Mouse (Mus musculus): Measurements from ENCODE around the gene Luzp1. TPM values are rescaled to one million over a fixed set of nuclear protein-coding genes. Genes with fewer than 3 reads are reported as not detected.

The Luzp1 gene
- total RNA-seq (2023), result 2.3 TPM

GRCm38 (mm10) chr4:136469371-136469903, at the start of gene Luzp1:
Gene Luzp1, plus strand, starts transcription at chr4:136469761.

GRCm38 (mm10) chr4:136423224-136423623, 46.3 kb upstream of the Luzp1 start, which contains the start of gene Htr1d:
Gene Htr1d, plus strand, starts transcription at chr4:136423524.

GRCm38 (mm10) chr4:136462086-136462838, 7.3 kb upstream of the Luzp1 start, which contains the start of gene 6030445D17Rik:
Gene 6030445D17Rik, plus strand, starts transcription at chr4:136462250.

GRCm38 (mm10) chr4:136602568-136602967, 133.0 kb downstream of the Luzp1 start, which contains the start of gene Kdm1a:
Gene Kdm1a, minus strand, starts transcription at chr4:136602723.

Other genes starting within 250 kb of the Luzp1 start
- 0.91 TPM for gene Tcea3, start 222.0 kb upstream of the Luzp1 start, total RNA-seq (2023)
- gene Zfp46, start 185.1 kb upstream of the Luzp1 start, total RNA-seq (2023), result 8.6 TPM
- gene Hnrnpr, start 158.8 kb upstream of the Luzp1 start, total RNA-seq (2023), result 134 TPM
- not detected for gene Htr1d, start 46.2 kb upstream of the Luzp1 start, total RNA-seq (2023)
- gene 6030445D17Rik, start 7.5 kb upstream of the Luzp1 start, total RNA-seq (2023), result not detected
- 53.8 TPM for gene Kdm1a, start 133.0 kb downstream of the Luzp1 start, total RNA-seq (2023)
- not detected for gene Tex46, start 140.7 kb downstream of the Luzp1 start, total RNA-seq (2023)
- not detected for gene Lactbl1, start 152.9 kb downstream of the Luzp1 start, total RNA-seq (2023)

All from CD4-positive naive resting alpha-beta T cell, adult 76 days (primary cell).